ENCODE assay signal across 16 mouse cellular contexts in genomic region chr8:121936391-121936790, GRCm38 (mm10). TPM values are rescaled to one million over a fixed set of nuclear protein-coding genes. Genes with fewer than 3 reads are reported as not detected.
DNase-seq lines count a peak whose midpoint lies in the region; ATAC-seq lines count a peak whose summit lies in the region.
"Had no signal": no experiment of that assay in that cellular context is flagged by ENCODE, and none has a peak within 500 bp of the region (broad histone marks: within the 10 kb centered on the region; RNA-seq: fewer than 3 reads in every experiment).

No protein-coding gene starts in this region.

- H3K9ac ChIP-seq in hindbrain, embryonic 14.5 days: no peak overlapping the region
- H3K9ac ChIP-seq in hindbrain, embryonic 11.5 days (ENCODE audit: low read depth, low read length): no peak overlapping the region
- no peak overlapping the region for H3K9ac ChIP-seq in neural tube, embryonic 13.5 days
- peak overlapping the region; percentile 22; the same call in 1 of the 2 replicates for H3K9ac ChIP-seq in hindbrain, embryonic 16.5 days (ENCODE audit: low read depth, low read length)
- no peak overlapping the region for H3K9ac ChIP-seq in liver, embryonic 11.5 days (ENCODE audit: low read depth, low read length)
- H3K9ac ChIP-seq: lung, embryonic 15.5 days had no signal

- no peak overlapping the region for H3K4me2 ChIP-seq in hindbrain, embryonic 14.5 days (replicated peaks)
- no peak overlapping the region for H3K4me2 ChIP-seq in hindbrain, embryonic 11.5 days (replicated peaks; ENCODE audit: low read depth, low read length)
- no peak overlapping the region for H3K4me2 ChIP-seq in neural tube, embryonic 13.5 days
- no peak overlapping the region for H3K4me2 ChIP-seq in hindbrain, embryonic 16.5 days (ENCODE audit: low read length)
- H3K4me2 ChIP-seq in liver, embryonic 11.5 days: no peak overlapping the region
- H3K4me2 ChIP-seq: lung, embryonic 15.5 days had no signal

- ATAC-seq in hindbrain, embryonic 14.5 days (ENCODE audit: low FRiP score): no peak
- no peak for ATAC-seq in hindbrain, embryonic 11.5 days (ENCODE audit: low FRiP score)
- no peak for ATAC-seq in neural tube, embryonic 13.5 days (ENCODE audit: low read depth)
- ATAC-seq in hindbrain, embryonic 16.5 days: no peak
- ATAC-seq in liver, embryonic 11.5 days (replicated peaks; ENCODE audit: low FRiP score): no peak
- ATAC-seq: CD4-positive, CD25-positive, alpha-beta regulatory T cell, adult 4 months had no signal

- H3K27me3 ChIP-seq in hindbrain, embryonic 14.5 days (ENCODE audit: control insufficient read depth, insufficient read depth, low read length): no peaks in the 10 kb centered on the region
- H3K27me3 ChIP-seq in hindbrain, embryonic 11.5 days (ENCODE audit: control insufficient read depth, insufficient read depth, low read length): no peaks in the 10 kb centered on the region
- H3K27me3 ChIP-seq in neural tube, embryonic 13.5 days: no peaks in the 10 kb centered on the region
- H3K27me3 ChIP-seq in hindbrain, embryonic 16.5 days (replicated peaks; ENCODE audit: control insufficient read depth, insufficient read depth, low read length): no peaks in the 10 kb centered on the region
- no peaks in the 10 kb centered on the region for H3K27me3 ChIP-seq in liver, embryonic 11.5 days (replicated peaks; ENCODE audit: control insufficient read depth, insufficient read depth, low read length)
- H3K27me3 ChIP-seq: lung, embryonic 15.5 days had no signal

- peaks cover 22% of the 10 kb centered on the region for H3K4me1 ChIP-seq in hindbrain, embryonic 14.5 days (replicated peaks; ENCODE audit: control insufficient read depth, insufficient read depth, low read length)
- H3K4me1 ChIP-seq in hindbrain, embryonic 11.5 days (replicated peaks; ENCODE audit: control insufficient read depth, insufficient read depth, low read length): no peaks in the 10 kb centered on the region
- peaks cover 27% of the 10 kb centered on the region for H3K4me1 ChIP-seq in neural tube, embryonic 13.5 days (replicated peaks)
- peaks cover 16% of the 10 kb centered on the region for H3K4me1 ChIP-seq in hindbrain, embryonic 16.5 days (ENCODE audit: control insufficient read depth, insufficient read depth, low read depth, low read length)
- H3K4me1 ChIP-seq in liver, embryonic 11.5 days (replicated peaks; ENCODE audit: control insufficient read depth, insufficient read depth, low read length): no peaks in the 10 kb centered on the region

- H3K4me3 ChIP-seq in hindbrain, embryonic 14.5 days (replicated peaks; ENCODE audit: low read length): no peak overlapping the region
- no peak overlapping the region for H3K4me3 ChIP-seq in hindbrain, embryonic 11.5 days (ENCODE audit: low read depth, low read length)
- no peak overlapping the region for H3K4me3 ChIP-seq in neural tube, embryonic 13.5 days
- no peak overlapping the region for H3K4me3 ChIP-seq in hindbrain, embryonic 16.5 days (ENCODE audit: low read length)
- H3K4me3 ChIP-seq in liver, embryonic 11.5 days (ENCODE audit: low read depth, low read length): no peak overlapping the region
- H3K4me3 ChIP-seq: layer of hippocampus, adult 2 months; lung, embryonic 15.5 days had no signal

- WGBS in hindbrain, embryonic 14.5 days: 63% methylated on average over 14 of the region's 14 CpGs
- 58% methylated on average over 14 of the region's 14 CpGs for WGBS in hindbrain, embryonic 11.5 days
- 56% methylated on average over 14 of the region's 14 CpGs for WGBS in neural tube, embryonic 13.5 days
- WGBS in hindbrain, embryonic 16.5 days: 64% methylated on average over 14 of the region's 14 CpGs
- WGBS in liver, embryonic 11.5 days: 67% methylated on average over 14 of the region's 14 CpGs

- H3K9me3 ChIP-seq in hindbrain, embryonic 14.5 days (ENCODE audit: control insufficient read depth, low read length): no peaks in the 10 kb centered on the region
- H3K9me3 ChIP-seq in hindbrain, embryonic 11.5 days (ENCODE audit: control insufficient read depth, low read length): no peaks in the 10 kb centered on the region
- no peaks in the 10 kb centered on the region for H3K9me3 ChIP-seq in neural tube, embryonic 13.5 days
- no peaks in the 10 kb centered on the region for H3K9me3 ChIP-seq in hindbrain, embryonic 16.5 days (ENCODE audit: control insufficient read depth, low read length)
- no peaks in the 10 kb centered on the region for H3K9me3 ChIP-seq in liver, embryonic 11.5 days (ENCODE audit: control insufficient read depth, low read length)
- H3K9me3 ChIP-seq: lung, embryonic 15.5 days had no signal

- peak overlapping the region; percentile 85 for H3K27ac ChIP-seq in hindbrain, embryonic 14.5 days
- no peak overlapping the region for H3K27ac ChIP-seq in hindbrain, embryonic 11.5 days (ENCODE audit: low read depth, low read length)
- peak overlapping the region; percentile 89 for H3K27ac ChIP-seq in neural tube, embryonic 13.5 days (replicated peaks)
- peak overlapping the region; percentile 78; the same call in 1 of the 2 replicates for H3K27ac ChIP-seq in hindbrain, embryonic 16.5 days (ENCODE audit: low read depth, low read length)
- H3K27ac ChIP-seq in liver, embryonic 11.5 days (ENCODE audit: low read depth, low read length): no peak overlapping the region
- H3K27ac ChIP-seq: lung, embryonic 15.5 days had no signal

- no peak for DNase-seq in hindbrain, embryonic 14.5 days (ENCODE audit: low spot score)
- no peak for DNase-seq in hindbrain, embryonic 11.5 days (ENCODE audit: low spot score)
- no peak for DNase-seq in neural tube, embryonic 10.5 days (ENCODE audit: extremely low spot score, low spot score)
- DNase-seq in urinary bladder, postnatal 36 days (ENCODE audit: low spot score in 2 of 2): peak; percentile 47 to 68
- DNase-seq in liver, embryonic 11.5 days (ENCODE audit: low spot score): no peak
- no peak for DNase-seq in right cerebral cortex, postnatal 25 days
- DNase-seq: adrenal gland, postnatal 14 days; cerebellum, adult 11-12 months; thymus, postnatal 25 days had no signal

- no peaks in the 10 kb centered on the region for H3K36me3 ChIP-seq in hindbrain, embryonic 14.5 days (replicated peaks; ENCODE audit: control insufficient read depth, insufficient read depth)
- H3K36me3 ChIP-seq in hindbrain, embryonic 11.5 days (ENCODE audit: control insufficient read depth, insufficient read depth, low read length): no peaks in the 10 kb centered on the region
- no peaks in the 10 kb centered on the region for H3K36me3 ChIP-seq in neural tube, embryonic 13.5 days
- H3K36me3 ChIP-seq in hindbrain, embryonic 16.5 days (ENCODE audit: control insufficient read depth, insufficient read depth, low read length): no peaks in the 10 kb centered on the region
- H3K36me3 ChIP-seq in liver, embryonic 11.5 days (ENCODE audit: control insufficient read depth, insufficient read depth, low read length): no peaks in the 10 kb centered on the region
- H3K36me3 ChIP-seq: lung, embryonic 15.5 days had no signal

RNA-seq across cellular contexts. Expression of gene Car5a, which starts 8.3 kb away (rescaled TPM):
- not detected in 2 replicates for polyA plus RNA-seq in hindbrain, embryonic 14.5 days (2014; fragmentation: Nextera tagmentation; extraction: Ambion mirVana)
- 0.15 TPM in 1 of 2 replicates, not detected in the other for polyA plus RNA-seq in hindbrain, embryonic 11.5 days (2014; fragmentation: Nextera tagmentation; extraction: Ambion mirVana)
- 0.23 and 0.31 TPM in 2 replicates for polyA plus RNA-seq in neural tube, embryonic 13.5 days (2015; fragmentation: Nextera tagmentation; extraction: Ambion mirVana)
- 0.25 and 0.40 TPM in 2 replicates for polyA plus RNA-seq in hindbrain, embryonic 16.5 days (2015; fragmentation: Nextera tagmentation; extraction: Ambion mirVana)
- polyA plus RNA-seq in liver, embryonic 11.5 days (2014; fragmentation: Nextera tagmentation; extraction: Ambion mirVana): 0.55 and 0.66 TPM in 2 replicates
- polyA plus RNA-seq: CD4-positive, CD25-positive, alpha-beta regulatory T cell, adult 4 months; gonadal fat pad, adult 2 months; limb, embryonic 11.5 days; lung, embryonic 15.5 days had no signal

RNA-seq across cellular contexts. Expression of gene Banp, which starts 13.2 kb away (rescaled TPM):
- polyA plus RNA-seq in hindbrain, embryonic 14.5 days (2014; fragmentation: Nextera tagmentation; extraction: Ambion mirVana): 37.8 and 50.5 TPM in 2 replicates
- 50.8 and 51.8 TPM in 2 replicates for polyA plus RNA-seq in hindbrain, embryonic 11.5 days (2014; fragmentation: Nextera tagmentation; extraction: Ambion mirVana)
- polyA plus RNA-seq in neural tube, embryonic 13.5 days (2015; fragmentation: Nextera tagmentation; extraction: Ambion mirVana): 59.9 and 60.1 TPM in 2 replicates
- polyA plus RNA-seq in hindbrain, embryonic 16.5 days (2015; fragmentation: Nextera tagmentation; extraction: Ambion mirVana): 49.9 and 54.9 TPM in 2 replicates
- 40.2 and 47.4 TPM in 2 replicates for polyA plus RNA-seq in liver, embryonic 11.5 days (2014; fragmentation: Nextera tagmentation; extraction: Ambion mirVana)

RNA-seq across cellular contexts. Expression of gene Slc7a5, which starts 28.9 kb away (rescaled TPM):
- 57.3 and 65.0 TPM in 2 replicates for polyA plus RNA-seq in hindbrain, embryonic 14.5 days (2014; fragmentation: Nextera tagmentation; extraction: Ambion mirVana)
- polyA plus RNA-seq in hindbrain, embryonic 11.5 days (2014; fragmentation: Nextera tagmentation; extraction: Ambion mirVana): 23.3 and 29.9 TPM in 2 replicates
- polyA plus RNA-seq in neural tube, embryonic 13.5 days (2015; fragmentation: Nextera tagmentation; extraction: Ambion mirVana): 38.7 and 38.9 TPM in 2 replicates
- polyA plus RNA-seq in hindbrain, embryonic 16.5 days (2015; fragmentation: Nextera tagmentation; extraction: Ambion mirVana): 44.9 and 57.8 TPM in 2 replicates
- 58.2 and 61.5 TPM in 2 replicates for polyA plus RNA-seq in liver, embryonic 11.5 days (2014; fragmentation: Nextera tagmentation; extraction: Ambion mirVana)

Comparison
In these comparisons a context has a peak if more than half of its experiments do, and no peak if none do; other contexts are left out.
1. H3K27ac ChIP-seq: peak in hindbrain, embryonic 14.5 days (single experiment), neural tube, embryonic 13.5 days (single experiment) and hindbrain, embryonic 16.5 days (single experiment); none in hindbrain, embryonic 11.5 days (single experiment) and liver, embryonic 11.5 days (single experiment).
2. DNase-seq: peak in urinary bladder, postnatal 36 days (2 of 2); none in hindbrain, embryonic 14.5 days (single experiment), hindbrain, embryonic 11.5 days (single experiment), neural tube, embryonic 10.5 days (single experiment), liver, embryonic 11.5 days (single experiment) and right cerebral cortex, postnatal 25 days (single experiment).